ENCODE assay signal across 24 mouse cellular contexts in genomic region chr17:7359806-7360205, GRCm38 (mm10). TPM values are rescaled to one million over a fixed set of nuclear protein-coding genes. Genes with fewer than 3 reads are reported as not detected.
DNase-seq lines count a peak whose midpoint lies in the region; ATAC-seq and TF ChIP-seq lines count a peak whose summit lies in the region.
"Not testable (repeated sequence)": the region's sequence is repeated elsewhere in the genome, so short reads cannot be mapped to it uniquely, and the experiment has no call there.
"Had no signal": no experiment of that assay in that cellular context is flagged by ENCODE, and none has a peak within 500 bp of the region (broad histone marks: within the 10 kb centered on the region; RNA-seq: fewer than 3 reads in every experiment).

No protein-coding gene starts in this region.

- DNase-seq in brain, adult 2 months (ENCODE audit: low read depth, low spot score), result peak; percentile 4
- peak; percentile 10 for DNase-seq in cerebellum, adult 9-11 months
- peak; percentile 9 for DNase-seq in forebrain, postnatal 0 days
- DNase-seq in retina, postnatal 1 day, result peak; percentile 59

- TF ChIP-seq CTCF in forebrain, postnatal 0 days (IDR thresholded peaks at IDR 0.05; ENCODE audit: low read depth); testis, adult 2 months (IDR thresholded peaks at IDR 0.05; ENCODE audit: control insufficient read depth, insufficient read depth, insufficient replicate concordance, low read depth, low read length): not testable (repeated sequence)

- H3K4me3 ChIP-seq in forebrain, embryonic 13.5 days; forebrain, postnatal 0 days (ENCODE audit: low read depth, low read length); hindbrain, embryonic 16.5 days (ENCODE audit: low read length); midbrain, embryonic 16.5 days (ENCODE audit: low read depth, low read length): not testable (repeated sequence)
- peak overlapping the region; percentile 40; the same call in 1 of the 2 replicates for H3K4me3 ChIP-seq in testis, adult 2 months (ENCODE audit: control insufficient read depth, low read depth, low read length)

- H3K9me3 ChIP-seq in forebrain, embryonic 13.5 days (replicated peaks); forebrain, postnatal 0 days (ENCODE audit: low read length); hindbrain, embryonic 16.5 days (ENCODE audit: control insufficient read depth, low read length); midbrain, embryonic 16.5 days (replicated peaks; ENCODE audit: control insufficient read depth, low read length, poor library complexity, severe bottlenecking): not testable (repeated sequence)

- H3K27me3 ChIP-seq in forebrain, embryonic 13.5 days; forebrain, postnatal 0 days (ENCODE audit: insufficient read depth, low read length); hindbrain, embryonic 16.5 days (replicated peaks; ENCODE audit: control insufficient read depth, insufficient read depth, low read length); midbrain, embryonic 16.5 days (ENCODE audit: control insufficient read depth, insufficient read depth, low read depth, low read length); testis, adult 2 months (ENCODE audit: control insufficient read depth, insufficient read depth, low read length): not testable (repeated sequence)

- H3K36me3 ChIP-seq in forebrain, embryonic 13.5 days (ENCODE audit: poor library complexity, severe bottlenecking); forebrain, postnatal 0 days (ENCODE audit: insufficient read depth); hindbrain, embryonic 16.5 days (ENCODE audit: control insufficient read depth, insufficient read depth, low read length); midbrain, embryonic 16.5 days (ENCODE audit: control insufficient read depth, insufficient read depth, low read length); testis, adult 2 months (ENCODE audit: control insufficient read depth, insufficient read depth, low read length): not testable (repeated sequence)

- H3K4me2 ChIP-seq in forebrain, embryonic 13.5 days; forebrain, postnatal 0 days (ENCODE audit: low read depth); hindbrain, embryonic 16.5 days (ENCODE audit: low read length); midbrain, embryonic 16.5 days (ENCODE audit: low read length): not testable (repeated sequence)

- ATAC-seq in forebrain, embryonic 13.5 days, result 0 out of 2 replicates have a peak, but pooled peaks have one; percentile 36
- ATAC-seq in forebrain, postnatal 0 days, result peak; percentile 55
- peak; percentile 54; the same call in 1 of the 2 replicates for ATAC-seq in hindbrain, embryonic 16.5 days
- ATAC-seq in midbrain, embryonic 16.5 days, result peak; percentile 25; the same call in 1 of the 2 replicates

- H3K27ac ChIP-seq in forebrain, embryonic 13.5 days; forebrain, postnatal 0 days (ENCODE audit: low read depth, low read length); hindbrain, embryonic 16.5 days (ENCODE audit: low read depth, low read length); midbrain, embryonic 16.5 days (ENCODE audit: low read length); testis, adult 2 months (ENCODE audit: control insufficient read depth, insufficient read depth, low read depth, low read length): not testable (repeated sequence)

- not testable (repeated sequence) for H3K4me1 ChIP-seq in forebrain, embryonic 13.5 days; forebrain, postnatal 0 days (ENCODE audit: insufficient read depth); hindbrain, embryonic 16.5 days (ENCODE audit: control insufficient read depth, insufficient read depth, low read depth, low read length); midbrain, embryonic 16.5 days (ENCODE audit: control insufficient read depth, insufficient read depth, low read length); testis, adult 2 months (ENCODE audit: control insufficient read depth, insufficient read depth, low read length)

- not testable (repeated sequence) for TF ChIP-seq POLR2A in testis, adult 2 months (IDR thresholded peaks at IDR 0.05; ENCODE audit: control insufficient read depth, low read depth, low read length)

- not testable (repeated sequence) for H3K9ac ChIP-seq in forebrain, embryonic 13.5 days; forebrain, postnatal 0 days; hindbrain, embryonic 16.5 days (ENCODE audit: low read depth, low read length); midbrain, embryonic 16.5 days (ENCODE audit: low read depth, low read length)

- 75% methylated on average over 4 of the region's 4 CpGs for WGBS in forebrain, embryonic 13.5 days
- 60% methylated on average over 4 of the region's 4 CpGs for WGBS in forebrain, postnatal 0 days
- 56% methylated on average over 4 of the region's 4 CpGs for WGBS in hindbrain, embryonic 16.5 days
- 60% methylated on average over 4 of the region's 4 CpGs for WGBS in midbrain, embryonic 16.5 days

RNA-seq across cellular contexts. Expression of gene Ttll2, which starts 7.3 kb away (rescaled TPM):
- not detected in 2 replicates for polyA plus RNA-seq in forebrain, embryonic 13.5 days (2015; fragmentation: Nextera tagmentation; extraction: Ambion mirVana)
- not detected in 2 replicates for total RNA-seq in forebrain, postnatal 0 days (2014; rRNA removed)
- not detected in 2 replicates for polyA plus RNA-seq in forebrain, postnatal 0 days (2015; fragmentation: Nextera tagmentation; extraction: Ambion mirVana)
- polyA plus RNA-seq in hindbrain, embryonic 16.5 days (2015; fragmentation: Nextera tagmentation; extraction: Ambion mirVana), result not detected in 2 replicates
- not detected in 2 replicates for polyA plus RNA-seq in midbrain, embryonic 16.5 days (2015; fragmentation: Nextera tagmentation; extraction: Ambion mirVana)
- polyA plus RNA-seq in testis, adult 2 months (2012; rRNA removed), result 17.9 and 19.0 TPM in 2 replicates
- total RNA-seq: adrenal gland, adult 18-20 months; adrenal gland, postnatal 14 days; CH12.LX; common myeloid progenitor, adult 5-6 weeks; G1E had no signal
- polyA plus RNA-seq: activated CD4-positive, CD25-positive, alpha-beta regulatory T cell, adult 4 months; CD4-positive, CD25-positive, alpha-beta regulatory T cell, adult 4 months; cerebellum, adult 2 months; embryonic facial prominence, embryonic 11.5 days; embryonic facial prominence, embryonic 14.5 days; forebrain, embryonic 11.5 days; forebrain, embryonic 14.5 days; frontal cortex, adult 2 months; G1E had no signal

RNA-seq across cellular contexts. Expression of gene Gm49630, which starts 12.0 kb away (rescaled TPM):
- not detected in 2 replicates for polyA plus RNA-seq in forebrain, embryonic 13.5 days (2015; fragmentation: Nextera tagmentation; extraction: Ambion mirVana)
- 0.23 TPM in 1 of 2 replicates, not detected in the other for total RNA-seq in forebrain, postnatal 0 days (2014; rRNA removed)
- not detected in 2 replicates for polyA plus RNA-seq in forebrain, postnatal 0 days (2015; fragmentation: Nextera tagmentation; extraction: Ambion mirVana)
- polyA plus RNA-seq in hindbrain, embryonic 16.5 days (2015; fragmentation: Nextera tagmentation; extraction: Ambion mirVana), result not detected in 2 replicates
- polyA plus RNA-seq in midbrain, embryonic 16.5 days (2015; fragmentation: Nextera tagmentation; extraction: Ambion mirVana), result not detected in 2 replicates
- polyA plus RNA-seq in testis, adult 2 months (2012; rRNA removed), result 2.3 and 2.4 TPM in 2 replicates
- total RNA-seq: adrenal gland, adult 18-20 months; adrenal gland, adult 8-10 months; adrenal gland, postnatal 14 days; adrenal gland, postnatal 36 days; CH12.LX; common myeloid progenitor, adult 5-6 weeks; G1E had no signal
- polyA plus RNA-seq: activated CD4-positive, CD25-positive, alpha-beta regulatory T cell, adult 4 months; CD4-positive, CD25-positive, alpha-beta regulatory T cell, adult 4 months; cerebellum, adult 2 months; embryonic facial prominence, embryonic 11.5 days; embryonic facial prominence, embryonic 14.5 days; forebrain, embryonic 11.5 days; forebrain, embryonic 14.5 days; frontal cortex, adult 2 months; G1E; Patski had no signal

RNA-seq across cellular contexts. Expression of gene Unc93a2, which starts 25.5 kb away (rescaled TPM):
- not detected in 2 replicates for polyA plus RNA-seq in forebrain, embryonic 13.5 days (2015; fragmentation: Nextera tagmentation; extraction: Ambion mirVana)
- total RNA-seq in forebrain, postnatal 0 days (2014; rRNA removed), result not detected in 2 replicates
- not detected in 2 replicates for polyA plus RNA-seq in forebrain, postnatal 0 days (2015; fragmentation: Nextera tagmentation; extraction: Ambion mirVana)
- not detected in 2 replicates for polyA plus RNA-seq in hindbrain, embryonic 16.5 days (2015; fragmentation: Nextera tagmentation; extraction: Ambion mirVana)
- not detected in 2 replicates for polyA plus RNA-seq in midbrain, embryonic 16.5 days (2015; fragmentation: Nextera tagmentation; extraction: Ambion mirVana)
- polyA plus RNA-seq in testis, adult 2 months (2012; rRNA removed), result 10.4 and 10.7 TPM in 2 replicates
- total RNA-seq: common myeloid progenitor, adult 5-6 weeks had no signal
- polyA plus RNA-seq: activated CD4-positive, CD25-positive, alpha-beta regulatory T cell, adult 4 months; CD4-positive, CD25-positive, alpha-beta regulatory T cell, adult 4 months; cerebellum, adult 2 months; embryonic facial prominence, embryonic 11.5 days; embryonic facial prominence, embryonic 14.5 days; forebrain, embryonic 11.5 days; forebrain, embryonic 14.5 days; G1E had no signal

RNA-seq across cellular contexts. Expression of gene Tcp10a, which starts 35.4 kb away (rescaled TPM):
- not detected in 2 replicates for polyA plus RNA-seq in forebrain, embryonic 13.5 days (2015; fragmentation: Nextera tagmentation; extraction: Ambion mirVana)
- not detected in 2 replicates for total RNA-seq in forebrain, postnatal 0 days (2014; rRNA removed)
- polyA plus RNA-seq in forebrain, postnatal 0 days (2015; fragmentation: Nextera tagmentation; extraction: Ambion mirVana), result not detected in 2 replicates
- polyA plus RNA-seq in hindbrain, embryonic 16.5 days (2015; fragmentation: Nextera tagmentation; extraction: Ambion mirVana), result 0.09 and 0.13 TPM in 2 replicates
- polyA plus RNA-seq in midbrain, embryonic 16.5 days (2015; fragmentation: Nextera tagmentation; extraction: Ambion mirVana), result not detected in 2 replicates
- 248 and 262 TPM in 2 replicates for polyA plus RNA-seq in testis, adult 2 months (2012; rRNA removed)
- total RNA-seq: adrenal gland, postnatal 14 days; CH12.LX; common myeloid progenitor, adult 5-6 weeks had no signal
- polyA plus RNA-seq: activated CD4-positive, CD25-positive, alpha-beta regulatory T cell, adult 4 months; CD4-positive, CD25-positive, alpha-beta regulatory T cell, adult 4 months; embryonic facial prominence, embryonic 11.5 days; embryonic facial prominence, embryonic 14.5 days; forebrain, embryonic 11.5 days; forebrain, embryonic 14.5 days; G1E had no signal

Comparison
In these comparisons a context has a peak if more than half of its experiments do, and no peak if none do; other contexts are left out.
1. DNase-seq: peak in every context shown above with its lines; median percentile 59 in retina, postnatal 1 day; 10 in cerebellum, adult 9-11 months; 9 in forebrain, postnatal 0 days; 4 in brain, adult 2 months.
2. RNA of gene Ttll2, which starts 7.3 kb away (polyA plus RNA-seq): 17.9 to 19.0 TPM in testis, adult 2 months; not detected in midbrain, embryonic 16.5 days, not detected in forebrain, embryonic 13.5 days, not detected in forebrain, postnatal 0 days and not detected in hindbrain, embryonic 16.5 days; every median in the first group is over 10 times any median in the second.
3. RNA of gene Unc93a2, which starts 25.5 kb away (polyA plus RNA-seq): 10.4 to 10.7 TPM in testis, adult 2 months; not detected in midbrain, embryonic 16.5 days, not detected in forebrain, embryonic 13.5 days, not detected in forebrain, postnatal 0 days and not detected in hindbrain, embryonic 16.5 days; every median in the first group is over 10 times any median in the second.
4. Peak in every context shown above with its lines, with median percentiles within 50 percentile points of each other: ATAC-seq.